Mouse (Mus musculus): ENCODE results near the gene Olfr178.

The Olfr178 gene

DNA sequence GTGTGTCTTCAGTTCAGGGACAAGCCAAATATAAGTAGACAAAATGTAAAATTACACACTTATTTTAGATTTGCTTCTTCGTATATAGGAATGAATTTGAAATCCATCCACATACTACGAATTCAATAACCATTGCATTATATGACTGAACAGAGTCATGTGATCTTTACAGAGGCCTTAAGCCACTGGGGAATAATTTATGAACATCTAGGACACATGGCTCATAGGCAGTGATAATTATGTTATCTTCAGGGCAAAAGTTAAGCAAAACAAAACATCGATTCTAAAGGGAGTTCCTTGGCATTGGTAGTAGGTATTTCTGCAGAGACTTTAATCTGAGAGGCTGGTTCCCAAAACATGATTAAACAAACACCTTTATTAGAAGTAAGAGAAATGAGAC is at the start of gene Olfr178:
Gene Olfr178, minus strand, starts transcription at position 101 of the 400 bp plus-strand sequence.
- no peak for DNase-seq (ENCODE audit: low read depth)

DNA sequence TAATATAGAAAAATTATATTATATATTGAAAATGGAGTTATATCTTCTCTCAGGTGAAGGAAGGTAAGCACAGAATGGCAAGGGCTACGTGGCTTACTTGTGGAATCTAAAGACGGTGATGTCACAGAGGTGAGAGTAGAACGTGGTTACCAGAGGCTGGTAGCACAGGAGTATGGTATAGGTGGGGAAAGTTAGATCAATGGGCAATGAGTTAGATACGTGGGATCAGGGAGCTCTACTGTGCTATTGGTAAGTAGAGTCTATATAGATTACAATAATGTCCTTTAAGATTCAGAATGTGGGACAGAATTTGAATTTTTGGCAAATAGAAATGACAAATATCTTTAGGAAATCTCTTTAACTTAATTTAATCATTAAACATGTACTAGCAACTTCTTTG is 37.4 kb upstream of the Olfr178 start, which contains the start of gene Olfr180:
Gene Olfr180, minus strand, starts transcription at position 101 of the 400 bp plus-strand sequence.
- no peak for DNase-seq (ENCODE audit: low read depth)

DNA sequence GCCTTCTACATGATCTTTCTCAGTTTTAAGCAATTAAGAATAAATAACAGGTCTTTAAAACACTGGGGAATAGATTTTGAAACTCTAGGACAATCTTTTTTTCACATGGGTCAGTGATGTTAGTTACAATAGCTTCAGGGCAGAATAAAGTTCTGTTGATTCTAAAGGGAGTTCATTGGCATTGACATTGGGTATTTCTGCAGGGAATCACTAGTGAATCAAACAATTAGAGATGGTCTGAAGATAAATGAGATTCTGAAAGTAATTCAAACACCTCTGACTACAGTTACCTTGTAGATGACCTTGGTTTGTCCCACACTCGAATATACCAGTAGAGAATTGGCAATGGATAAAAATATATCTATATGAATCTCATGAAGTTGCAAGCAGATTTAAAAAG is 36.8 kb upstream of the Olfr178 start, which contains the start of gene Olfr181:
Gene Olfr181, minus strand, starts transcription at position 101 of the 400 bp plus-strand sequence.
- no peak for DNase-seq (ENCODE audit: low read depth)

DNA sequence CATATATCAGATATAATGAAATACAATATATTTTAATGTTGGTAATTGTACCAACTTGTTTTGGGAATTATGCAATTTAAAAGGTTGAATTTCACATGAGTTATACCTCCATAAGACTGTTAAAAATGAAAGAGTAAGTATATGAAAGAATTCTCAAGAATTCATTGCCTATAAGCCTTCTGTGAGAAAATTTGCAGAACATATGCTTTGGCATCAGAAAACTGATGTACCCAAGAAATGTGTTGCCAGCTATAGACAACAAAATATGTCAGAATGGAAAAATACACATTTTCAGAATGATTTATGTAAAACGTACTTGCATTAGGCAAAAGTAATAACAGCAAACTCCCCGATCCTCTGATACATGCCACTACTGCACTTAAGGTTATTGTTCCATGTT is 7.4 kb downstream of the Olfr178 start:
- DNase-seq (ENCODE audit: low read depth) = no peak

DNA sequence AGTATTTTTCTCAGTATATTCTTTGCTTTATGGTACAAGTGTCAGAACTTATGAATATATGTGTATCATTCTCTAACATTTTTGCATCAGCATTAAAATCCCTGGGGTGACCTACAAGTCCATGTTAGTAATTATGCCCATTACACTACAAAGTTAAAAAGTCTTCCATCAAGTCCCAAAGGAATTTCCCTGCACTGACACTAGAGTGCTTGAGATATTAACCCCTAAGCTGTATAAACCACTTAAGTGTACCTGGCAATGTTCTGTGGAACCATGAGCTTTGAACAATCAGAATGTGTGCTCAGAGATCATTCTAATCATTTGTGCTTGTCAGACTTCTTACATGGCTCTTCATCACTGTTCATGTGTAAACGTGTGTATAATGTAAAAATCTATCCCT is 17.2 kb downstream of the Olfr178 start, which contains the start of gene Olfr177:
Gene Olfr177, minus strand, starts transcription at position 101 of the 400 bp plus-strand sequence.
- no peak for DNase-seq (ENCODE audit: low read depth)

DNA sequence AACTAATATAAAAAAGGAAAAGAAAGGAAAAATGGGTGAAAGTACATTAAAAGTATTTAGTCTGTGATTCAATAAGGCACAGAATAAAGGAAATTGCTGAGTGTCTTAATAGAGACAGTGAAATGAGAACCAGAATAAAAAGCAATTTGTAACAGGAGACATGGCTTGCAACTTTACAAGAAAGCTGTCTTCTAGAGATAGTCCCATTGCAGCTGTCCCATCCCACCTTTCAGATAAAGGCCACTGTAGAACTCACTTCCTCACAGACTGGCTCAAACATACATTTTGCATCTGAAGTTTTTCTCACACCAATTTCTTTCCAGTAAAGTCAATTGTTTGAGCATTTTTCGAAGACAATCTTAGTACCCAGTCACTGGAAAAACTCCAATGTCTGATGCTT is 30.4 kb downstream of the Olfr178 start:
- no peak for DNase-seq (ENCODE audit: low read depth)

DNA sequence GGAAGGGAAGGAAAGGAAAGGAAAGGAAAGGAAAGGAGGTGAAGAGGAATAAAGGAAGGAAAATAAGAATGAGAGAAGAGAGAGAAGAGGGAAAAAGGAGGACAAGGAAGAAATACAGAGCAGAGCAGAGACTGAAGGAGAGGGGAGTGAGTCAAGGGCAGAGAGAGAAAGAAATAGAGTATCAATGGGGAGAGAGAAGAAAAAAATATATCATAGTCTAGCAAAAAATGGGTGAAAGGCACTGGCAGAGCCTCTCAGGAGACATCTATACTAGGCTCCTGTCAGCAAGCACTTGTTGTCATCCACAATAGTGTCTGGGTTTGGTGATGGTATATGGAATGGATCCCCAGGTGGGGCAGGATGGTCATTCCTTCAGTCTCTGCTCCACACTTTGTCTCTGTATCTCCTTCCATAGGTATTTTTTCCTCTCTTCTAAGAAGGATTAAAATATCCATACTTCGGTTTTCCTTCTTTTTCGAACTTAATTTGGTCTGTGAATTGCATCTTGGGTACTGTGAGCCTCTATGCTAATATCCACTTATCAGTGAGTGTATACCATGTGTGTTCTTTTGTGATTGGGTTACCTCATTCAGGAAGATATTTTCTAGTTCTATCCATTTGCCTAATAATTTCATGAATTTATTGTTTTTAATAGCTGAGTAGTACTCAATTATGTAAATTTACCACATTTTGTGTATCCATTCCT is 31.7 kb downstream of the Olfr178 start:
- DNase-seq (ENCODE audit: low read depth) = no peak

Data from c-Kit-positive CD71-positive TER-119-negative erythroid progenitor cells, embryonic 14.5 days (primary cell).